Mouse (Mus musculus) neural tube, embryonic 12.5 days (tissue): ENCODE measurements around the gene Abca2. TPM values are rescaled to one million over a fixed set of nuclear protein-coding genes. Genes with fewer than 3 reads are reported as not detected.

ENCODE experiments used
- ATAC-seq: fragments of 200-750 bp; cut with Nextera tagmentation; 2 replicates; pipeline ENCODE4 v1.8.0; 2017; ENCODE audit warnings: low read depth, mild to moderate bottlenecking, moderate TSS enrichment, moderate library complexity; ENCODE audit not compliant: low FRiP score
- H3K27ac ChIP-seq: fragments of 300-500 bp; sonication (generic); 2 replicates; pipeline ENCODE4 v1.5.1; 2016
- H3K27me3 ChIP-seq: fragments of 300-500 bp; sonication (generic); replicated peaks from 2 replicates; pipeline ENCODE4 v1.6.1; 2016; ENCODE audit warnings: mild to moderate bottlenecking
- H3K36me3 ChIP-seq: fragments of 300-500 bp; sonication (generic); 2 replicates; pipeline ENCODE4 v1.6.1; 2016; ENCODE audit warnings: mild to moderate bottlenecking
- H3K4me1 ChIP-seq: fragments of 300-500 bp; sonication (generic); 2 replicates; pipeline ENCODE4 v1.6.1; 2016
- H3K4me2 ChIP-seq: fragments of 300-500 bp; sonication (generic); replicated peaks from 2 replicates; pipeline ENCODE4 v1.6.1; 2016; ENCODE audit warnings: mild to moderate bottlenecking
- H3K4me3 ChIP-seq: fragments of 300-500 bp; sonication (generic); 2 replicates; pipeline ENCODE4 v1.5.1; 2016
- H3K9ac ChIP-seq: fragments of 300-500 bp; sonication (generic); 2 replicates; pipeline ENCODE4 v1.6.1; 2016; ENCODE audit warnings: mild to moderate bottlenecking
- H3K9me3 ChIP-seq: fragments of 300-500 bp; sonication (generic); 2 replicates; pipeline ENCODE4 v1.6.1; 2016; ENCODE audit warnings: mild to moderate bottlenecking
- WGBS: fragments of 180-500 bp; shearing (Covaris S2); methylation state at CpG from one replicate; pipeline ENCODE4 v1.1.7; 2016; 5-methylcytosine and 5-hydroxymethylcytosine counted together
- polyA plus RNA-seq: library from polyadenylated mRNA; unstranded; fragments of >200 nt; fragmentation: Nextera tagmentation; extraction: Ambion mirVana; gene quantifications from 2 replicates; pipeline ENCODE4 v1.2.1, GENCODE M21; 2016

The Abca2 gene
- polyA plus RNA-seq: 10.0 and 10.2 TPM in 2 replicates

GRCm38 (mm10) chr2:25428442-25429236 is at the start of gene Abca2:
Abca2 (plus strand) TSS chr2:25428703.
- Histone ChIP-seq H3K4me2 (peak within 1 kb of the TSS; percentile 89), H3K9me3 (no peaks in the 10 kb centered on the region), H3K9ac (peak within 1 kb of the TSS; percentile 78), H3K4me3 (peak within 1 kb of the TSS; percentile 75), H3K4me1 (peaks cover 22% of the 10 kb centered on the region), H3K36me3 (peaks cover 10% of the 10 kb centered on the region), H3K27me3 (peaks cover 27% of the 10 kb centered on the region), H3K27ac (peak within 1 kb of the TSS; percentile 60; the same call in 1 of the 2 replicates)
- ATAC-seq: peak; percentile 83
- WGBS: under 1% methylated on average over 89 of the region's 89 CpGs

- Histone ChIP-seq H3K4me1 (no peaks in the 10 kb centered on the region), H3K4me2 (no peak overlapping the region), H3K9ac (no peak overlapping the region), H3K36me3 (no peaks in the 10 kb centered on the region), H3K9me3 (no peaks in the 10 kb centered on the region), H3K4me3 (no peak overlapping the region), H3K27ac (no peak overlapping the region), H3K27me3 (no peaks in the 10 kb centered on the region)
- ATAC-seq: no peak
- WGBS: 85% methylated on average over 5 of the region's 5 CpGs
Observed at GRCm38 (mm10) chr2:25384492-25384891, 44.0 kb upstream of the Abca2 start.

GRCm38 (mm10) chr2:25391266-25391665 is 37.2 kb upstream of the Abca2 start:
- Histone ChIP-seq H3K36me3 (no peaks in the 10 kb centered on the region), H3K27me3 (peaks cover 28% of the 10 kb centered on the region), H3K4me1 (peaks cover 17% of the 10 kb centered on the region), H3K9me3 (no peaks in the 10 kb centered on the region), H3K4me3 (no peak overlapping the region), H3K4me2 (no peak overlapping the region), H3K27ac (no peak overlapping the region), H3K9ac (no peak overlapping the region)
- ATAC-seq: no peak
- WGBS: 68% methylated on average over 5 of the region's 5 CpGs

- ATAC-seq: no peak
- Histone ChIP-seq H3K27ac (no peak overlapping the region), H3K9ac (no peak overlapping the region), H3K9me3 (no peaks in the 10 kb centered on the region), H3K36me3 (no peaks in the 10 kb centered on the region), H3K4me3 (no peak overlapping the region), H3K27me3 (peaks cover 61% of the 10 kb centered on the region), H3K4me2 (no peak overlapping the region), H3K4me1 (peaks cover 17% of the 10 kb centered on the region)
- WGBS: 37% methylated on average over 3 of the region's 3 CpGs
Observed at GRCm38 (mm10) chr2:25394281-25395221, 34.0 kb upstream of the Abca2 start.

- Histone ChIP-seq H3K4me3 (peak within 1 kb of the TSS; percentile 26), H3K9me3 (no peaks in the 10 kb centered on the region)
- WGBS: 1% methylated on average over 56 of the region's 57 CpGs
Observed at GRCm38 (mm10) chr2:25395721-25396596, 32.5 kb upstream of the Abca2 start, which contains the start of gene Entpd2. Entpd2 (plus strand) TSS chr2:25395874.

GRCm38 (mm10) chr2:25396597-25396983 is 31.9 kb upstream of the Abca2 start:
- Histone ChIP-seq H3K4me3 (no peak overlapping the region), H3K9me3 (no peaks in the 10 kb centered on the region), H3K36me3 (no peaks in the 10 kb centered on the region), H3K4me2 (peak overlapping the region; percentile 66), H3K27ac (no peak overlapping the region), H3K4me1 (peaks cover 21% of the 10 kb centered on the region), H3K27me3 (peaks cover 76% of the 10 kb centered on the region), H3K9ac (no peak overlapping the region)
- ATAC-seq: no peak
- WGBS: 27% methylated on average over 3 of the region's 3 CpGs

More at GRCm38 (mm10) chr2:25395721-25396596, 32.5 kb upstream of the Abca2 start, which contains the start of gene Entpd2:
- ATAC-seq: no peak
- Histone ChIP-seq H3K4me1 (peaks cover 21% of the 10 kb centered on the region), H3K36me3 (no peaks in the 10 kb centered on the region), H3K4me2 (peak within 1 kb of the TSS; percentile 66), H3K9ac (peak within 1 kb of the TSS; percentile 42), H3K27me3 (peaks cover 75% of the 10 kb centered on the region), H3K27ac (no peak within 1 kb of the TSS)

- H3K36me3 ChIP-seq: no peaks in the 10 kb centered on the region
- H3K9me3 ChIP-seq: no peaks in the 10 kb centered on the region
- 52% methylated on average over 1 of the region's 1 CpGs for WGBS
- no peak overlapping the region for H3K4me3 ChIP-seq
- no peak for ATAC-seq
- no peak overlapping the region for H3K9ac ChIP-seq
- H3K4me2 ChIP-seq: no peak overlapping the region
- H3K4me1 ChIP-seq: peaks cover 21% of the 10 kb centered on the region
- no peak overlapping the region for H3K27ac ChIP-seq
- peaks cover 76% of the 10 kb centered on the region for H3K27me3 ChIP-seq
Observed at GRCm38 (mm10) chr2:25397010-25397409, 31.5 kb upstream of the Abca2 start.

GRCm38 (mm10) chr2:25398065-25398464 is 30.4 kb upstream of the Abca2 start:
- Histone ChIP-seq H3K4me1 (peaks cover 26% of the 10 kb centered on the region), H3K9ac (no peak overlapping the region), H3K4me2 (no peak overlapping the region), H3K9me3 (no peaks in the 10 kb centered on the region), H3K4me3 (no peak overlapping the region), H3K27me3 (peaks cover 76% of the 10 kb centered on the region), H3K36me3 (no peaks in the 10 kb centered on the region), H3K27ac (no peak overlapping the region)
- ATAC-seq: no peak
- 86% methylated on average over 7 of the region's 7 CpGs for WGBS

GRCm38 (mm10) chr2:25399051-25399450 is 29.5 kb upstream of the Abca2 start, which contains the start of gene Npdc1:
Npdc1 (plus strand) TSS chr2:25399351.
- Histone ChIP-seq H3K4me2 (0 out of 2 replicates have a peak within 1 kb of the TSS, but pooled peaks have one; percentile 51), H3K36me3 (no peaks in the 10 kb centered on the region), H3K27ac (no peak within 1 kb of the TSS), H3K4me3 (no peak within 1 kb of the TSS), H3K9me3 (no peaks in the 10 kb centered on the region), H3K27me3 (peaks cover 70% of the 10 kb centered on the region), H3K4me1 (peaks cover 34% of the 10 kb centered on the region), H3K9ac (no peak within 1 kb of the TSS)
- no peak for ATAC-seq
- 69% methylated on average over 8 of the region's 8 CpGs for WGBS

- ATAC-seq: no peak
- H3K4me3 ChIP-seq: peak overlapping the region; percentile 9; the same call in 1 of the 2 replicates
- H3K4me2 ChIP-seq: peak overlapping the region; percentile 51
- WGBS: 21% methylated on average over 16 of the region's 16 CpGs
- no peaks in the 10 kb centered on the region for H3K36me3 ChIP-seq
- H3K4me1 ChIP-seq: peaks cover 37% of the 10 kb centered on the region
- H3K27me3 ChIP-seq: peaks cover 61% of the 10 kb centered on the region
- H3K27ac ChIP-seq: no peak overlapping the region
- no peaks in the 10 kb centered on the region for H3K9me3 ChIP-seq
- no peak overlapping the region for H3K9ac ChIP-seq
Observed at GRCm38 (mm10) chr2:25400291-25400690, 28.2 kb upstream of the Abca2 start.

- H3K27ac ChIP-seq: no peak overlapping the region
- peak overlapping the region; percentile 51 for H3K4me2 ChIP-seq
- H3K9me3 ChIP-seq: no peaks in the 10 kb centered on the region
- peak overlapping the region; percentile 9; the same call in 1 of the 2 replicates for H3K4me3 ChIP-seq
- H3K27me3 ChIP-seq: peaks cover 57% of the 10 kb centered on the region
- H3K9ac ChIP-seq: no peak overlapping the region
- no peaks in the 10 kb centered on the region for H3K36me3 ChIP-seq
- no peak for ATAC-seq
- H3K4me1 ChIP-seq: peaks cover 35% of the 10 kb centered on the region
- WGBS: 2% methylated on average over 17 of the region's 17 CpGs
Observed at GRCm38 (mm10) chr2:25400764-25401163, 27.7 kb upstream of the Abca2 start.
